Mouse (Mus musculus): ENCODE data around the gene Il10ra. TPM values are rescaled to one million over a fixed set of nuclear protein-coding genes. Genes with fewer than 3 reads are reported as not detected.
A peak's percentile ranks its signal among the peaks of the same experiment; 100 is the strongest.

Gene Il10ra
- 0.63 and 1.0 TPM in 2 replicates for polyA plus RNA-seq (2014; fragmentation: Nextera tagmentation; extraction: Ambion mirVana)

GRCm38 (mm10) chr9:45268597-45269325 lies at the start of gene Il10ra:
Gene Il10ra (minus strand): TSS chr9:45269149.
- H3K9ac ChIP-seq (ENCODE audit: low read length): no peak within 1 kb of the TSS
- no peaks in the 10 kb centered on the region for H3K36me3 ChIP-seq (ENCODE audit: control insufficient read depth, insufficient read depth, low read length)
- H3K27me3 ChIP-seq (ENCODE audit: control insufficient read depth, insufficient read depth, low read length): peaks cover 45% of the 10 kb centered on the region
- H3K9me3 ChIP-seq (ENCODE audit: control insufficient read depth, low read length): no peaks in the 10 kb centered on the region
- peak within 1 kb of the TSS; percentile 19 to 29 for H3K4me3 ChIP-seq (ENCODE audit: control insufficient read depth in 1 of 2, insufficient read depth in 1 of 2, low read depth in 1 of 2, low read length in 2 of 2)
- WGBS: 8% methylated on average over 36 of the region's 36 CpGs
- peak within 1 kb of the TSS; percentile 62 for H3K4me2 ChIP-seq (ENCODE audit: low read length)
- peaks cover 0 to 6% of the 10 kb centered on the region in 2 experiments; a peak in 3 of 4 replicates for H3K4me1 ChIP-seq (ENCODE audit: control insufficient read depth in 2 of 2, insufficient read depth in 2 of 2, low read length in 2 of 2)
- no peak for ATAC-seq (ENCODE audit: insufficient number of reproducible peaks, insufficient read depth, low FRiP score, low read depth)
- H3K27ac ChIP-seq (replicated peaks in 1 of 2; ENCODE audit: control insufficient read depth in 1 of 2, insufficient read depth in 1 of 2, low read depth in 2 of 2, low read length in 2 of 2): no peak within 1 kb of the TSS

GRCm38 (mm10) chr9:45317635-45318034 lies 48.7 kb upstream of the Il10ra start:
- no peaks in the 10 kb centered on the region for H3K36me3 ChIP-seq (ENCODE audit: control insufficient read depth, insufficient read depth, low read length)
- no peaks in the 10 kb centered on the region for H3K4me1 ChIP-seq (ENCODE audit: control insufficient read depth in 2 of 2, insufficient read depth in 2 of 2, low read length in 2 of 2)
- WGBS: 61% methylated on average over 3 of the region's 3 CpGs
- no peak overlapping the region for H3K9ac ChIP-seq (ENCODE audit: low read length)
- peaks cover 40% of the 10 kb centered on the region for H3K27me3 ChIP-seq (ENCODE audit: control insufficient read depth, insufficient read depth, low read length)
- no peaks in the 10 kb centered on the region for H3K9me3 ChIP-seq (ENCODE audit: control insufficient read depth, low read length)
- no peak overlapping the region for H3K4me3 ChIP-seq (ENCODE audit: control insufficient read depth in 1 of 2, insufficient read depth in 1 of 2, low read depth in 1 of 2, low read length in 2 of 2)
- no peak for ATAC-seq (ENCODE audit: insufficient number of reproducible peaks, insufficient read depth, low FRiP score, low read depth)
- H3K27ac ChIP-seq (replicated peaks in 1 of 2; ENCODE audit: control insufficient read depth in 1 of 2, insufficient read depth in 1 of 2, low read depth in 2 of 2, low read length in 2 of 2): no peak overlapping the region
- no peak overlapping the region for H3K4me2 ChIP-seq (ENCODE audit: low read length)

- H3K4me1 ChIP-seq (ENCODE audit: control insufficient read depth in 2 of 2, insufficient read depth in 2 of 2, low read length in 2 of 2): no peaks in the 10 kb centered on the region
- H3K4me3 ChIP-seq (ENCODE audit: control insufficient read depth in 1 of 2, insufficient read depth in 1 of 2, low read depth in 1 of 2, low read length in 2 of 2): no peak overlapping the region
- no peak overlapping the region for H3K27ac ChIP-seq (replicated peaks in 1 of 2; ENCODE audit: control insufficient read depth in 1 of 2, insufficient read depth in 1 of 2, low read depth in 2 of 2, low read length in 2 of 2)
- H3K36me3 ChIP-seq (ENCODE audit: control insufficient read depth, insufficient read depth, low read length): no peaks in the 10 kb centered on the region
- 72% methylated on average over 3 of the region's 3 CpGs for WGBS
- H3K9me3 ChIP-seq (ENCODE audit: control insufficient read depth, low read length): no peaks in the 10 kb centered on the region
- ATAC-seq (ENCODE audit: insufficient number of reproducible peaks, insufficient read depth, low FRiP score, low read depth): no peak
- H3K9ac ChIP-seq (ENCODE audit: low read length): no peak overlapping the region
- H3K27me3 ChIP-seq (ENCODE audit: control insufficient read depth, insufficient read depth, low read length): peaks cover 28% of the 10 kb centered on the region
- no peak overlapping the region for H3K4me2 ChIP-seq (ENCODE audit: low read length)
Observed at GRCm38 (mm10) chr9:45313913-45314312, 45.0 kb upstream of the Il10ra start.

GRCm38 (mm10) chr9:45311858-45312257 lies 42.9 kb upstream of the Il10ra start:
- no peaks in the 10 kb centered on the region for H3K36me3 ChIP-seq (ENCODE audit: control insufficient read depth, insufficient read depth, low read length)
- no peak overlapping the region for H3K4me3 ChIP-seq (ENCODE audit: control insufficient read depth in 1 of 2, insufficient read depth in 1 of 2, low read depth in 1 of 2, low read length in 2 of 2)
- H3K4me2 ChIP-seq (ENCODE audit: low read length): no peak overlapping the region
- no peak overlapping the region for H3K9ac ChIP-seq (ENCODE audit: low read length)
- no peak for ATAC-seq (ENCODE audit: insufficient number of reproducible peaks, insufficient read depth, low FRiP score, low read depth)
- H3K4me1 ChIP-seq (ENCODE audit: control insufficient read depth in 2 of 2, insufficient read depth in 2 of 2, low read length in 2 of 2): no peaks in the 10 kb centered on the region
- 78% methylated on average over 6 of the region's 6 CpGs for WGBS
- H3K27me3 ChIP-seq (ENCODE audit: control insufficient read depth, insufficient read depth, low read length): peaks cover 16% of the 10 kb centered on the region; the same call in 1 of the 2 replicates
- H3K27ac ChIP-seq (replicated peaks in 1 of 2; ENCODE audit: control insufficient read depth in 1 of 2, insufficient read depth in 1 of 2, low read depth in 2 of 2, low read length in 2 of 2): no peak overlapping the region
- no peaks in the 10 kb centered on the region for H3K9me3 ChIP-seq (ENCODE audit: control insufficient read depth, low read length)

- H3K27ac ChIP-seq (replicated peaks in 1 of 2; ENCODE audit: control insufficient read depth in 1 of 2, insufficient read depth in 1 of 2, low read depth in 2 of 2, low read length in 2 of 2): no peak overlapping the region
- H3K9me3 ChIP-seq (ENCODE audit: control insufficient read depth, low read length): no peaks in the 10 kb centered on the region
- H3K27me3 ChIP-seq (ENCODE audit: control insufficient read depth, insufficient read depth, low read length): 0 out of 2 replicates have a peak, but pooled peaks cover 3% of the 10 kb centered on the region
- WGBS: 81% methylated on average over 5 of the region's 5 CpGs
- H3K4me3 ChIP-seq (ENCODE audit: control insufficient read depth in 1 of 2, insufficient read depth in 1 of 2, low read depth in 1 of 2, low read length in 2 of 2): no peak overlapping the region
- H3K4me2 ChIP-seq (ENCODE audit: low read length): no peak overlapping the region
- H3K36me3 ChIP-seq (ENCODE audit: control insufficient read depth, insufficient read depth, low read length): no peaks in the 10 kb centered on the region
- ATAC-seq (ENCODE audit: insufficient number of reproducible peaks, insufficient read depth, low FRiP score, low read depth): no peak
- no peak overlapping the region for H3K9ac ChIP-seq (ENCODE audit: low read length)
- H3K4me1 ChIP-seq (ENCODE audit: control insufficient read depth in 2 of 2, insufficient read depth in 2 of 2, low read length in 2 of 2): no peaks in the 10 kb centered on the region
Observed at GRCm38 (mm10) chr9:45308521-45308920, 39.6 kb upstream of the Il10ra start.

GRCm38 (mm10) chr9:45306746-45307410 lies 37.9 kb upstream of the Il10ra start:
- Histone ChIP-seq H3K4me1 (ENCODE audit: control insufficient read depth in 2 of 2, insufficient read depth in 2 of 2, low read length in 2 of 2) (no peaks in the 10 kb centered on the region), H3K27ac (replicated peaks in 1 of 2; ENCODE audit: control insufficient read depth in 1 of 2, insufficient read depth in 1 of 2, low read depth in 2 of 2, low read length in 2 of 2) (no peak overlapping the region), H3K4me2 (ENCODE audit: low read length) (no peak overlapping the region), H3K9me3 (ENCODE audit: control insufficient read depth, low read length) (no peaks in the 10 kb centered on the region), H3K4me3 (ENCODE audit: control insufficient read depth in 1 of 2, insufficient read depth in 1 of 2, low read depth in 1 of 2, low read length in 2 of 2) (no peak overlapping the region), H3K27me3 (ENCODE audit: control insufficient read depth, insufficient read depth, low read length) (no peaks in the 10 kb centered on the region), H3K36me3 (ENCODE audit: control insufficient read depth, insufficient read depth, low read length) (no peaks in the 10 kb centered on the region), H3K9ac (ENCODE audit: low read length) (no peak overlapping the region)
- ATAC-seq (ENCODE audit: insufficient number of reproducible peaks, insufficient read depth, low FRiP score, low read depth): no peak
- 82% methylated on average over 12 of the region's 12 CpGs for WGBS

GRCm38 (mm10) chr9:45301771-45302170 lies 32.8 kb upstream of the Il10ra start:
- no peak overlapping the region for H3K9ac ChIP-seq (ENCODE audit: low read length)
- no peak overlapping the region for H3K27ac ChIP-seq (replicated peaks in 1 of 2; ENCODE audit: control insufficient read depth in 1 of 2, insufficient read depth in 1 of 2, low read depth in 2 of 2, low read length in 2 of 2)
- H3K4me2 ChIP-seq (ENCODE audit: low read length): no peak overlapping the region
- 74% methylated on average over 8 of the region's 8 CpGs for WGBS
- H3K36me3 ChIP-seq (ENCODE audit: control insufficient read depth, insufficient read depth, low read length): no peaks in the 10 kb centered on the region
- H3K4me3 ChIP-seq (ENCODE audit: control insufficient read depth in 1 of 2, insufficient read depth in 1 of 2, low read depth in 1 of 2, low read length in 2 of 2): no peak overlapping the region
- no peaks in the 10 kb centered on the region for H3K27me3 ChIP-seq (ENCODE audit: control insufficient read depth, insufficient read depth, low read length)
- peaks cover 5% of the 10 kb centered on the region for H3K9me3 ChIP-seq (ENCODE audit: control insufficient read depth, low read length)
- no peak for ATAC-seq (ENCODE audit: insufficient number of reproducible peaks, insufficient read depth, low FRiP score, low read depth)
- H3K4me1 ChIP-seq (ENCODE audit: control insufficient read depth in 2 of 2, insufficient read depth in 2 of 2, low read length in 2 of 2): peaks cover 4 to 5% of the 10 kb centered on the region in 2 experiments; a peak in 3 of 4 replicates
